Mouse (Mus musculus): ENCODE results near the gene Tmco5.

DNA sequence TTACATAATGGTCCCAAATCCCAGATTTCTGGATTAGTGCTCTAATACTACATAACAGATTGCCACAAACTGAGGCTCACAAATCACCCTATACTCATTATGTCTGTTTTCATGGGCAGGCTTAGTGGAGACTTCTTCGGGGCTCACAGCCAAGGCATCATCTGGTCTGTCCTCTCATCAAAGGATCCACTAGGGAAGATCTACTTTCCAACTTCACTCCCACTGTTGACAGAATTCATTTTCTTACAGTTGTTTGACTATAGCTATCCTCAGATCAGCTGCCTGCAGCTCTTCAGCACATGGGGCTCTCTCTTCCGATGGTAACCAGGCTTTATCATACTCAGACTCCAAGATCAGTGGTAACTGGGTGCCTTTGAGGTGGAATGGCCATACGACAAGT lies 45.2 kb downstream of the Tmco5 start:
- no peak for TF ChIP-seq CTCF (IDR thresholded peaks at IDR 0.05; ENCODE audit: borderline replicate concordance, insufficient read depth, low read length)
- no peak for TF ChIP-seq POLR2A (IDR thresholded peaks at IDR 0.05; ENCODE audit: low read depth, low read length)

Data from embryonic fibroblast, embryonic 13.5 days (primary cell).